Mouse (Mus musculus): ENCODE measurements around the gene Ninj2.

Ninj2 gene

GRCm38 (mm10) chr6:120175650-120176049 lies 82.5 kb downstream of the Ninj2 start:
- no peak for DNase-seq (ENCODE audit: extremely low read depth, low read depth)

- DNase-seq (ENCODE audit: extremely low read depth, low read depth) = no peak
These were observed 86.0 kb downstream of the Ninj2 start for GRCm38 (mm10) chr6:120179044-120179755.

- peak; percentile 22 for DNase-seq (ENCODE audit: extremely low read depth, low read depth)
These were observed 86.6 kb downstream of the Ninj2 start for GRCm38 (mm10) chr6:120179756-120180206.

GRCm38 (mm10) chr6:120180492-120180891 lies 87.3 kb downstream of the Ninj2 start:
- no peak for DNase-seq (ENCODE audit: extremely low read depth, low read depth)

- no peak for DNase-seq (ENCODE audit: extremely low read depth, low read depth)
These were observed 89.0 kb downstream of the Ninj2 start for GRCm38 (mm10) chr6:120182160-120182559.

GRCm38 (mm10) chr6:120183771-120184170 lies 90.6 kb downstream of the Ninj2 start:
- DNase-seq (ENCODE audit: extremely low read depth, low read depth) = no peak

GRCm38 (mm10) chr6:120185012-120185730 lies 92.0 kb downstream of the Ninj2 start:
- no peak for DNase-seq (ENCODE audit: extremely low read depth, low read depth)

GRCm38 (mm10) chr6:120185756-120186155 lies 92.6 kb downstream of the Ninj2 start:
- no peak for DNase-seq (ENCODE audit: extremely low read depth, low read depth)

- no peak for DNase-seq (ENCODE audit: extremely low read depth, low read depth)
These were observed 93.4 kb downstream of the Ninj2 start for GRCm38 (mm10) chr6:120186594-120186993.

- DNase-seq (ENCODE audit: extremely low read depth, low read depth) = peak; percentile 74
These were observed 94.5 kb downstream of the Ninj2 start for GRCm38 (mm10) chr6:120187587-120188176.

GRCm38 (mm10) chr6:120188376-120189235 lies 95.5 kb downstream of the Ninj2 start:
- DNase-seq (ENCODE audit: extremely low read depth, low read depth) = peak; percentile 30

- no peak for DNase-seq (ENCODE audit: extremely low read depth, low read depth)
These were observed 96.1 kb downstream of the Ninj2 start for GRCm38 (mm10) chr6:120189287-120189686.

- no peak for DNase-seq (ENCODE audit: extremely low read depth, low read depth)
These were observed 97.2 kb downstream of the Ninj2 start for GRCm38 (mm10) chr6:120190365-120190764.

GRCm38 (mm10) chr6:120190912-120191311 lies 97.8 kb downstream of the Ninj2 start:
- no peak for DNase-seq (ENCODE audit: extremely low read depth, low read depth)

GRCm38 (mm10) chr6:120191396-120192170 lies 98.4 kb downstream of the Ninj2 start:
- no peak for DNase-seq (ENCODE audit: extremely low read depth, low read depth)

GRCm38 (mm10) chr6:120192211-120192870 lies 99.2 kb downstream of the Ninj2 start:
- DNase-seq (ENCODE audit: extremely low read depth, low read depth) = no peak

GRCm38 (mm10) chr6:120193174-120193573 lies 100.0 kb downstream of the Ninj2 start:
- DNase-seq (ENCODE audit: extremely low read depth, low read depth) = peak; percentile 87

GRCm38 (mm10) chr6:120193793-120194192 lies 100.6 kb downstream of the Ninj2 start:
- no peak for DNase-seq (ENCODE audit: extremely low read depth, low read depth)

- DNase-seq (ENCODE audit: extremely low read depth, low read depth) = no peak
These were observed 101.2 kb downstream of the Ninj2 start for GRCm38 (mm10) chr6:120194305-120194704.

- no peak for DNase-seq (ENCODE audit: extremely low read depth, low read depth)
These were observed 101.8 kb downstream of the Ninj2 start for GRCm38 (mm10) chr6:120194963-120195362.

All from MEL-GATA-1-ER (cell line).